Mouse (Mus musculus) myocyte (in vitro differentiated cells): ENCODE data around the gene Itpa. TPM values are rescaled to one million over a fixed set of nuclear protein-coding genes. Genes with fewer than 3 reads are reported as not detected.

Experiments used
- H3K27me3 ChIP-seq: one replicate; pipeline ENCODE4 v1.6.1; 2011; ENCODE audit not compliant: control insufficient read depth, insufficient read depth, insufficient read length
- H3K36me3 ChIP-seq: one replicate; pipeline ENCODE4 v1.6.1; 2011; ENCODE audit not compliant: control insufficient read depth, insufficient read depth
- H3K4me2 ChIP-seq: one replicate; pipeline ENCODE4 v1.6.1; 2011; ENCODE audit warnings: low read depth, control low read depth
- H3K4me3 ChIP-seq: one replicate; pipeline ENCODE4 v1.5.1; 2011; ENCODE audit warnings: mild to moderate bottlenecking, control low read depth, moderate library complexity
- H3K79me2 ChIP-seq: one replicate; pipeline ENCODE4 v1.6.1; 2011; ENCODE audit not compliant: control insufficient read depth, insufficient read depth
- H3ac ChIP-seq: one replicate; pipeline ENCODE4 v1.6.1; 2011; ENCODE audit not compliant: control insufficient read depth, insufficient read length
- CEBPB ChIP-seq: IDR thresholded peaks from 2 replicates; pipeline ENCODE4 v1.6.1; 2011; ENCODE audit warnings: mild to moderate bottlenecking, moderate library complexity; ENCODE audit not compliant: poor library complexity, insufficient read depth, severe bottlenecking
- E2F4 ChIP-seq: IDR thresholded peaks from one replicate; pipeline ENCODE4 v1.6.1; 2011; ENCODE audit warnings: mild to moderate bottlenecking, control low read depth, moderate library complexity; ENCODE audit not compliant: insufficient read depth
- MAX ChIP-seq: IDR thresholded peaks from one replicate; pipeline ENCODE4 v1.6.1; 2011; ENCODE audit warnings: low read depth, mild to moderate bottlenecking, control low read depth
- MYOD1 ChIP-seq, 3 experiments: IDR thresholded peaks; one replicate each; pipeline ENCODE4 v1.6.1; 2011; ENCODE audit warnings: control low read depth in 2 of 3, low read depth in 2 of 3, mild to moderate bottlenecking in 2 of 3, moderate library complexity in 1 of 3; ENCODE audit not compliant: insufficient read length in 2 of 3, control insufficient read depth in 1 of 3
- MYOG ChIP-seq, 3 experiments: IDR thresholded peaks; one replicate each; pipeline ENCODE4 v1.6.1; 2011; ENCODE audit warnings: control low read depth in 2 of 3, low read depth in 2 of 3, mild to moderate bottlenecking in 2 of 3; ENCODE audit not compliant: insufficient read length in 2 of 3, control insufficient read depth in 1 of 3, insufficient read depth in 1 of 3
- POLR2A ChIP-seq: IDR thresholded peaks from one replicate; pipeline ENCODE4 v1.6.1; 2011; ENCODE audit warnings: low read depth, mild to moderate bottlenecking, control low read depth, moderate library complexity; ENCODE audit not compliant: insufficient read length
- POLR2AphosphoS2 ChIP-seq: IDR thresholded peaks from one replicate; pipeline ENCODE4 v1.6.1; 2011; ENCODE audit warnings: low read depth, control low read depth; ENCODE audit not compliant: insufficient read length
- REST ChIP-seq: IDR thresholded peaks from one replicate; pipeline ENCODE4 v1.6.1; 2011; ENCODE audit warnings: mild to moderate bottlenecking, control low read depth, moderate library complexity; ENCODE audit not compliant: insufficient read depth, insufficient read length
- SRF ChIP-seq: IDR thresholded peaks from one replicate; pipeline ENCODE4 v1.6.1; 2011; ENCODE audit warnings: low read depth; ENCODE audit not compliant: control insufficient read depth, insufficient read length
- TCF12 ChIP-seq: IDR thresholded peaks from one replicate; pipeline ENCODE4 v1.6.1; 2011; ENCODE audit warnings: mild to moderate bottlenecking, control low read depth; ENCODE audit not compliant: poor library complexity, insufficient read depth, severe bottlenecking
- TCF3 ChIP-seq: IDR thresholded peaks from one replicate; pipeline ENCODE4 v1.6.1; 2011; ENCODE audit warnings: low read depth, control low read depth; ENCODE audit not compliant: insufficient read length
- USF1 ChIP-seq: IDR thresholded peaks from one replicate; pipeline ENCODE4 v1.6.1; 2011; ENCODE audit warnings: low read depth, mild to moderate bottlenecking, control low read depth, moderate library complexity
- polyA plus RNA-seq: library from polyadenylated mRNA; unstranded; fragments of >200 nt; fragmentation: generic; extraction: Trizol; gene quantifications from one replicate; pipeline ENCODE4 v1.2.1, GENCODE M21; 2012; ENCODE audit warnings: missing spikeins

The Itpa gene
- polyA plus RNA-seq, 1 experiment: 54.4 TPM

- Histone ChIP-seq H3K79me2 (no peaks in the 10 kb centered on the region), H3K4me3 (no peak overlapping the region), H3K36me3 (peaks cover 50% of the 10 kb centered on the region), H3ac (no peak overlapping the region), H3K4me2 (no peak overlapping the region), H3K27me3 (no peaks in the 10 kb centered on the region)
- TF ChIP-seq TCF12 (no peak), USF1 (no peak), SRF (no peak), E2F4 (no peak), POLR2A (no peak), MYOD1 (IDR thresholded peaks at IDR 0.05; ENCODE audit: control insufficient read depth in 1 of 3, insufficient read length in 2 of 3, low read depth in 2 of 3) (no peak), CEBPB (no peak), MYOG (IDR thresholded peaks at IDR 0.05; ENCODE audit: control insufficient read depth in 1 of 3, insufficient read depth in 1 of 3, insufficient read length in 2 of 3, low read depth in 2 of 3) (no peak), REST (no peak), MAX (no peak), POLR2AphosphoS2 (no peak), TCF3 (no peak)
These were observed 60.3 kb downstream of the Itpa start for GRCm38 (mm10) chr2:130727752-130728151.

GRCm38 (mm10) chr2:130728906-130729585 is 61.6 kb downstream of the Itpa start:
- H3K36me3 ChIP-seq: peaks cover 44% of the 10 kb centered on the region
- H3K79me2 ChIP-seq: no peaks in the 10 kb centered on the region
- no peak overlapping the region for H3K4me2 ChIP-seq
- no peak overlapping the region for H3ac ChIP-seq
- no peak overlapping the region for H3K4me3 ChIP-seq
- no peak for TF ChIP-seq USF1
- TF ChIP-seq TCF3: no peak
- TF ChIP-seq TCF12: no peak
- TF ChIP-seq POLR2AphosphoS2: no peak
- TF ChIP-seq POLR2A: no peak
- TF ChIP-seq E2F4: no peak
- no peak for TF ChIP-seq MYOG (IDR thresholded peaks at IDR 0.05; ENCODE audit: control insufficient read depth in 1 of 3, insufficient read depth in 1 of 3, insufficient read length in 2 of 3, low read depth in 2 of 3)
- no peak for TF ChIP-seq REST
- TF ChIP-seq MAX: no peak
- H3K27me3 ChIP-seq: no peaks in the 10 kb centered on the region

GRCm38 (mm10) chr2:130730746-130731145 is 63.3 kb downstream of the Itpa start:
- H3K4me2 ChIP-seq: no peak overlapping the region
- no peak overlapping the region for H3ac ChIP-seq
- TF ChIP-seq POLR2AphosphoS2 (no peak), E2F4 (no peak), SRF (no peak), POLR2A (no peak), CEBPB (no peak), TCF3 (no peak), MAX (no peak), USF1 (no peak)
- peaks cover 35% of the 10 kb centered on the region for H3K36me3 ChIP-seq
- H3K4me3 ChIP-seq: no peak overlapping the region
- H3K27me3 ChIP-seq: no peaks in the 10 kb centered on the region
- no peaks in the 10 kb centered on the region for H3K79me2 ChIP-seq

Other genes with a start within 250 kb of the Itpa start
- gene Vps16, start 243.3 kb upstream of the Itpa start, polyA plus RNA-seq: 43.6 TPM
- gene Pced1a, start 242.9 kb upstream of the Itpa start, polyA plus RNA-seq: 10.9 TPM
- gene Ptpra, start 217.3 kb upstream of the Itpa start, polyA plus RNA-seq: 57.9 TPM
- 86.9 TPM for gene Mrps26, start 103.9 kb upstream of the Itpa start, polyA plus RNA-seq
- not detected for gene Oxt, start 91.4 kb upstream of the Itpa start, polyA plus RNA-seq
- gene Avp, start 85.1 kb upstream of the Itpa start, polyA plus RNA-seq: not detected
- gene Fastkd5, start 37.6 kb upstream of the Itpa start, polyA plus RNA-seq: 5.9 TPM
- gene Ubox5, start 37.6 kb upstream of the Itpa start, polyA plus RNA-seq: 5.4 TPM
- gene Lzts3, start 24.8 kb upstream of the Itpa start, polyA plus RNA-seq: 13.3 TPM
- gene Ddrgk1, start 3.0 kb upstream of the Itpa start, polyA plus RNA-seq: 137 TPM
- gene Slc4a11, start 29.9 kb downstream of the Itpa start, polyA plus RNA-seq: 1.4 TPM
- 10.4 TPM for gene 4930402H24Rik, start 238.8 kb downstream of the Itpa start, polyA plus RNA-seq
- 6.8 TPM for gene Atrn, start 238.9 kb downstream of the Itpa start, polyA plus RNA-seq